Mouse (Mus musculus): ENCODE results near the gene Slc5a9. TPM values are rescaled to one million over a fixed set of nuclear protein-coding genes. Genes with fewer than 3 reads are reported as not detected.
"Not testable (repeated sequence)": the region's sequence is repeated elsewhere in the genome, so short reads cannot be mapped to it uniquely, and the experiment has no call there.

The Slc5a9 gene
- total RNA-seq (2014; rRNA removed; ENCODE audit: low replicate concordance) (not detected in 2 replicates), polyA plus RNA-seq (2015; fragmentation: Nextera tagmentation; extraction: Ambion mirVana) (not detected in 2 replicates)

- H3K27ac ChIP-seq (ENCODE audit: low read depth): no peak within 1 kb of the TSS
- no peak for TF ChIP-seq EP300 (IDR thresholded peaks at IDR 0.05; ENCODE audit: low read depth)
- no peak for TF ChIP-seq CTCF (IDR thresholded peaks at IDR 0.05; ENCODE audit: low read depth)
- no peak for DNase-seq (ENCODE audit: low spot score)
Measured at GRCm38 (mm10) chr4:111902775-111903174, at the start of gene Slc5a9. Gene Slc5a9, minus strand, starts transcription at chr4:111902918.

GRCm38 (mm10) chr4:111919092-111919491 is 16.4 kb upstream of the Slc5a9 start, which contains the start of gene Skint8:
Gene Skint8, plus strand, starts transcription at chr4:111919392.
- no peaks in the 10 kb centered on the region for H3K27me3 ChIP-seq (ENCODE audit: control insufficient read depth, insufficient read depth, low read length)
- no peak within 1 kb of the TSS for H3K27ac ChIP-seq (ENCODE audit: low read depth)
- DNase-seq (ENCODE audit: low spot score): no peak
- no peak within 1 kb of the TSS for H3K4me2 ChIP-seq (ENCODE audit: low read depth, low read length)
- H3K4me1 ChIP-seq (ENCODE audit: control insufficient read depth, insufficient read depth): no peaks in the 10 kb centered on the region
- no peak for TF ChIP-seq CTCF (IDR thresholded peaks at IDR 0.05; ENCODE audit: low read depth)
- no peak for TF ChIP-seq EP300 (IDR thresholded peaks at IDR 0.05; ENCODE audit: low read depth)
- no peak for ATAC-seq (ENCODE audit: insufficient read depth, low read depth)
- WGBS: 70% methylated on average over 1 of the region's 1 CpGs
- no peaks in the 10 kb centered on the region for H3K9me3 ChIP-seq (replicated peaks; ENCODE audit: control insufficient read depth, low read length)
- H3K36me3 ChIP-seq (replicated peaks; ENCODE audit: control insufficient read depth, insufficient read depth, low read length): no peaks in the 10 kb centered on the region
- H3K9ac ChIP-seq (replicated peaks; ENCODE audit: low read depth, low read length): no peak within 1 kb of the TSS
- H3K4me3 ChIP-seq (ENCODE audit: low read depth, low read length): no peak within 1 kb of the TSS

More at GRCm38 (mm10) chr4:111902775-111903174, at the start of gene Slc5a9:
- H3K9ac ChIP-seq (replicated peaks; ENCODE audit: low read depth, low read length): no peak within 1 kb of the TSS
- ATAC-seq (ENCODE audit: insufficient read depth, low read depth): no peak
- H3K36me3 ChIP-seq (replicated peaks; ENCODE audit: control insufficient read depth, insufficient read depth, low read length): no peaks in the 10 kb centered on the region
- H3K4me2 ChIP-seq (ENCODE audit: low read depth, low read length): no peak within 1 kb of the TSS
- H3K4me1 ChIP-seq (ENCODE audit: control insufficient read depth, insufficient read depth): no peaks in the 10 kb centered on the region
- H3K4me3 ChIP-seq (ENCODE audit: low read depth, low read length): no peak within 1 kb of the TSS
- H3K27me3 ChIP-seq (ENCODE audit: control insufficient read depth, insufficient read depth, low read length): no peaks in the 10 kb centered on the region
- H3K9me3 ChIP-seq (replicated peaks; ENCODE audit: control insufficient read depth, low read length): no peaks in the 10 kb centered on the region

- Histone ChIP-seq H3K9me3 (replicated peaks; ENCODE audit: control insufficient read depth, low read length) (no peaks in the 10 kb centered on the region), H3K4me1 (ENCODE audit: control insufficient read depth, insufficient read depth) (no peaks in the 10 kb centered on the region), H3K36me3 (replicated peaks; ENCODE audit: control insufficient read depth, insufficient read depth, low read length) (no peaks in the 10 kb centered on the region), H3K4me3 (ENCODE audit: low read depth, low read length) (no peak overlapping the region), H3K27me3 (ENCODE audit: control insufficient read depth, insufficient read depth, low read length) (no peaks in the 10 kb centered on the region), H3K4me2 (ENCODE audit: low read depth, low read length) (no peak overlapping the region), H3K27ac (ENCODE audit: low read depth) (no peak overlapping the region), H3K9ac (replicated peaks; ENCODE audit: low read depth, low read length) (no peak overlapping the region)
- TF ChIP-seq EP300 (IDR thresholded peaks at IDR 0.05; ENCODE audit: low read depth): no peak
- TF ChIP-seq CTCF (IDR thresholded peaks at IDR 0.05; ENCODE audit: low read depth): peak; percentile 59
- 39% methylated on average over 2 of the region's 2 CpGs for WGBS
- DNase-seq (ENCODE audit: low spot score) (no peak), ATAC-seq (ENCODE audit: insufficient read depth, low read depth) (no peak)
Measured at GRCm38 (mm10) chr4:111907926-111908325, 5.2 kb upstream of the Slc5a9 start.

GRCm38 (mm10) chr4:111901473-111901872 is 1.2 kb downstream of the Slc5a9 start:
- ATAC-seq (ENCODE audit: insufficient read depth, low read depth) (no peak), DNase-seq (ENCODE audit: low spot score) (no peak)
- no peaks in the 10 kb centered on the region for H3K9me3 ChIP-seq (replicated peaks; ENCODE audit: control insufficient read depth, low read length)
- no peak overlapping the region for H3K4me3 ChIP-seq (ENCODE audit: low read depth, low read length)
- H3K4me1 ChIP-seq (ENCODE audit: control insufficient read depth, insufficient read depth): no peaks in the 10 kb centered on the region
- TF ChIP-seq EP300 (IDR thresholded peaks at IDR 0.05; ENCODE audit: low read depth) (no peak), CTCF (IDR thresholded peaks at IDR 0.05; ENCODE audit: low read depth) (no peak)
- no peak overlapping the region for H3K27ac ChIP-seq (ENCODE audit: low read depth)
- no peaks in the 10 kb centered on the region for H3K36me3 ChIP-seq (replicated peaks; ENCODE audit: control insufficient read depth, insufficient read depth, low read length)
- no peak overlapping the region for H3K9ac ChIP-seq (replicated peaks; ENCODE audit: low read depth, low read length)
- H3K4me2 ChIP-seq (ENCODE audit: low read depth, low read length): no peak overlapping the region
- 88% methylated on average over 1 of the region's 1 CpGs for WGBS
- no peaks in the 10 kb centered on the region for H3K27me3 ChIP-seq (ENCODE audit: control insufficient read depth, insufficient read depth, low read length)

GRCm38 (mm10) chr4:111900491-111900890 is 2.2 kb downstream of the Slc5a9 start:
- DNase-seq (ENCODE audit: low spot score); H3K27me3 ChIP-seq (ENCODE audit: control insufficient read depth, insufficient read depth, low read length); ATAC-seq (ENCODE audit: insufficient read depth, low read depth); H3K4me3 ChIP-seq (ENCODE audit: low read depth, low read length); H3K36me3 ChIP-seq (replicated peaks; ENCODE audit: control insufficient read depth, insufficient read depth, low read length); H3K4me2 ChIP-seq (ENCODE audit: low read depth, low read length); H3K9me3 ChIP-seq (replicated peaks; ENCODE audit: control insufficient read depth, low read length); H3K4me1 ChIP-seq (ENCODE audit: control insufficient read depth, insufficient read depth); H3K9ac ChIP-seq (replicated peaks; ENCODE audit: low read depth, low read length); H3K27ac ChIP-seq (ENCODE audit: low read depth): not testable (repeated sequence)
- 54% methylated on average over 1 of the region's 1 CpGs for WGBS

GRCm38 (mm10) chr4:111898566-111898965 is 4.2 kb downstream of the Slc5a9 start:
- Histone ChIP-seq H3K4me2 (ENCODE audit: low read depth, low read length) (no peak overlapping the region), H3K36me3 (replicated peaks; ENCODE audit: control insufficient read depth, insufficient read depth, low read length) (no peaks in the 10 kb centered on the region), H3K9ac (replicated peaks; ENCODE audit: low read depth, low read length) (no peak overlapping the region), H3K9me3 (replicated peaks; ENCODE audit: control insufficient read depth, low read length) (no peaks in the 10 kb centered on the region), H3K27me3 (ENCODE audit: control insufficient read depth, insufficient read depth, low read length) (no peaks in the 10 kb centered on the region), H3K27ac (ENCODE audit: low read depth) (no peak overlapping the region), H3K4me1 (ENCODE audit: control insufficient read depth, insufficient read depth) (no peaks in the 10 kb centered on the region), H3K4me3 (ENCODE audit: low read depth, low read length) (no peak overlapping the region)
- DNase-seq (ENCODE audit: low spot score): no peak
- 49% methylated on average over 4 of the region's 4 CpGs for WGBS
- TF ChIP-seq CTCF (IDR thresholded peaks at IDR 0.05; ENCODE audit: low read depth): no peak
- no peak for ATAC-seq (ENCODE audit: insufficient read depth, low read depth)
